Mouse (Mus musculus) stomach, embryonic 15.5 days (tissue): Measurements from ENCODE around the gene Prkcd. TPM values are rescaled to one million over a fixed set of nuclear protein-coding genes. Genes with fewer than 3 reads are reported as not detected.

Experiments used
- ATAC-seq: fragments of 200-750 bp; cut with Nextera tagmentation; 2 replicates; pipeline ENCODE4 v1.8.0; 2017; ENCODE audit warnings: low read depth, moderate number of reproducible peaks, moderate TSS enrichment; ENCODE audit not compliant: insufficient read depth, low FRiP score
- H3K27ac ChIP-seq: fragments of 300-500 bp; sonication (generic); 2 replicates; pipeline ENCODE4 v1.5.1; 2015; ENCODE audit warnings: mild to moderate bottlenecking, inconsistent platforms
- H3K27me3 ChIP-seq: fragments of 300-500 bp; sonication (generic); replicated peaks from 2 replicates; pipeline ENCODE4 v1.6.1; 2015; ENCODE audit warnings: inconsistent platforms
- H3K36me3 ChIP-seq: fragments of 300-500 bp; sonication (generic); 2 replicates; pipeline ENCODE4 v1.6.1; 2015; ENCODE audit warnings: inconsistent platforms
- H3K4me1 ChIP-seq: fragments of 300-500 bp; sonication (generic); 2 replicates; pipeline ENCODE4 v1.6.1; 2015; ENCODE audit warnings: inconsistent platforms
- H3K4me2 ChIP-seq: fragments of 300-500 bp; sonication (generic); 2 replicates; pipeline ENCODE4 v1.6.1; 2015; ENCODE audit warnings: mild to moderate bottlenecking, inconsistent platforms
- H3K4me3 ChIP-seq: fragments of 300-500 bp; sonication (generic); replicated peaks from 2 replicates; pipeline ENCODE4 v1.5.1; 2015; ENCODE audit warnings: inconsistent platforms
- H3K9ac ChIP-seq: fragments of 300-500 bp; sonication (generic); 2 replicates; pipeline ENCODE4 v1.6.1; 2015; ENCODE audit warnings: inconsistent platforms
- H3K9me3 ChIP-seq: fragments of 300-500 bp; sonication (generic); 2 replicates; pipeline ENCODE4 v1.6.1; 2016; ENCODE audit warnings: inconsistent platforms
- WGBS: fragments of 180-500 bp; shearing (Covaris S2); methylation state at CpG from one replicate; pipeline ENCODE4 v1.1.7; 2015; 5-methylcytosine and 5-hydroxymethylcytosine counted together
- polyA plus RNA-seq: library from polyadenylated mRNA; unstranded; fragments of >200 nt; fragmentation: Nextera tagmentation; extraction: Ambion mirVana; gene quantifications from 2 replicates; pipeline ENCODE4 v1.2.1, GENCODE M21; 2015

Prkcd gene
- polyA plus RNA-seq, 1 experiment from 2014 or later, result 56.2 TPM

GRCm38 (mm10) chr14:30595576-30596313 is 30.3 kb downstream of the Prkcd start:
- Histone ChIP-seq H3K4me2 (no peak overlapping the region), H3K9me3 (no peaks in the 10 kb centered on the region), H3K27ac (no peak overlapping the region), H3K4me1 (peaks cover 29% of the 10 kb centered on the region), H3K4me3 (no peak overlapping the region), H3K9ac (no peak overlapping the region), H3K27me3 (no peaks in the 10 kb centered on the region), H3K36me3 (peaks cover 25% of the 10 kb centered on the region)
- 86% methylated on average over 8 of the region's 8 CpGs for WGBS
- ATAC-seq, result no peak

GRCm38 (mm10) chr14:30594092-30594695 is 31.8 kb downstream of the Prkcd start:
- peak overlapping the region; percentile 81 for H3K27ac ChIP-seq
- H3K4me3 ChIP-seq, result no peak overlapping the region
- H3K9ac ChIP-seq, result no peak overlapping the region
- 50% methylated on average over 7 of the region's 7 CpGs for WGBS
- peak; percentile 81 for ATAC-seq
- no peaks in the 10 kb centered on the region for H3K9me3 ChIP-seq
- H3K4me1 ChIP-seq, result peaks cover 29% of the 10 kb centered on the region
- H3K27me3 ChIP-seq, result no peaks in the 10 kb centered on the region
- no peak overlapping the region for H3K4me2 ChIP-seq
- H3K36me3 ChIP-seq, result peaks cover 18% of the 10 kb centered on the region; the same call in 1 of the 2 replicates

- ATAC-seq, result 0 out of 2 replicates have a peak, but pooled peaks have one; percentile 24
- Histone ChIP-seq H3K4me3 (no peak overlapping the region), H3K4me2 (no peak overlapping the region), H3K9ac (no peak overlapping the region), H3K27me3 (no peaks in the 10 kb centered on the region), H3K27ac (peak overlapping the region; percentile 81), H3K9me3 (no peaks in the 10 kb centered on the region), H3K36me3 (peaks cover 12% of the 10 kb centered on the region; the same call in 1 of the 2 replicates), H3K4me1 (peaks cover 29% of the 10 kb centered on the region)
- 37% methylated on average over 11 of the region's 11 CpGs for WGBS
Measured at GRCm38 (mm10) chr14:30593279-30594091, 32.5 kb downstream of the Prkcd start.

- 10% methylated on average over 6 of the region's 6 CpGs for WGBS
- H3K9me3 ChIP-seq, result no peaks in the 10 kb centered on the region
- no peak overlapping the region for H3K27ac ChIP-seq
- 0 out of 2 replicates have a peak overlapping the region, but pooled peaks have one; percentile 16 for H3K9ac ChIP-seq
- 0 out of 2 replicates have a peak, but pooled peaks cover 4% of the 10 kb centered on the region for H3K36me3 ChIP-seq
- no peaks in the 10 kb centered on the region for H3K27me3 ChIP-seq
- no peak for ATAC-seq
- H3K4me2 ChIP-seq, result no peak overlapping the region
- H3K4me3 ChIP-seq, result no peak overlapping the region
- H3K4me1 ChIP-seq, result peaks cover 29% of the 10 kb centered on the region
Measured at GRCm38 (mm10) chr14:30591417-30591816, 34.6 kb downstream of the Prkcd start.

GRCm38 (mm10) chr14:30590918-30591317 is 35.1 kb downstream of the Prkcd start:
- no peak for ATAC-seq
- Histone ChIP-seq H3K4me1 (peaks cover 29% of the 10 kb centered on the region), H3K4me3 (no peak overlapping the region), H3K9ac (no peak overlapping the region), H3K27me3 (no peaks in the 10 kb centered on the region), H3K36me3 (0 out of 2 replicates have a peak, but pooled peaks cover 2% of the 10 kb centered on the region), H3K27ac (no peak overlapping the region), H3K9me3 (no peaks in the 10 kb centered on the region), H3K4me2 (no peak overlapping the region)
- WGBS, result 63% methylated on average over 7 of the region's 7 CpGs

GRCm38 (mm10) chr14:30590041-30590645 is 35.9 kb downstream of the Prkcd start:
- H3K9me3 ChIP-seq, result no peaks in the 10 kb centered on the region
- ATAC-seq, result no peak
- peaks cover 30% of the 10 kb centered on the region for H3K4me1 ChIP-seq
- no peak overlapping the region for H3K4me2 ChIP-seq
- no peak overlapping the region for H3K27ac ChIP-seq
- no peak overlapping the region for H3K4me3 ChIP-seq
- H3K36me3 ChIP-seq, result no peaks in the 10 kb centered on the region
- WGBS, result 73% methylated on average over 11 of the region's 11 CpGs
- no peaks in the 10 kb centered on the region for H3K27me3 ChIP-seq
- H3K9ac ChIP-seq, result no peak overlapping the region

- H3K27me3 ChIP-seq, result no peaks in the 10 kb centered on the region
- peaks cover 16% of the 10 kb centered on the region for H3K4me1 ChIP-seq
- no peak overlapping the region for H3K4me2 ChIP-seq
- no peaks in the 10 kb centered on the region for H3K36me3 ChIP-seq
- H3K4me3 ChIP-seq, result no peak overlapping the region
- no peak overlapping the region for H3K27ac ChIP-seq
- WGBS, result 36% methylated on average over 7 of the region's 7 CpGs
- H3K9ac ChIP-seq, result no peak overlapping the region
- no peak for ATAC-seq
- no peaks in the 10 kb centered on the region for H3K9me3 ChIP-seq
Measured at GRCm38 (mm10) chr14:30586780-30587461, 39.1 kb downstream of the Prkcd start.

GRCm38 (mm10) chr14:30585323-30585722 is 40.7 kb downstream of the Prkcd start:
- WGBS, result 71% methylated on average over 5 of the region's 5 CpGs
- H3K9ac ChIP-seq, result no peak overlapping the region
- H3K27ac ChIP-seq, result no peak overlapping the region
- H3K36me3 ChIP-seq, result no peaks in the 10 kb centered on the region
- H3K4me2 ChIP-seq, result no peak overlapping the region
- peaks cover 12% of the 10 kb centered on the region for H3K4me1 ChIP-seq
- H3K27me3 ChIP-seq, result no peaks in the 10 kb centered on the region
- H3K4me3 ChIP-seq, result no peak overlapping the region
- ATAC-seq, result no peak
- H3K9me3 ChIP-seq, result no peaks in the 10 kb centered on the region

- no peak for ATAC-seq
- H3K4me2 ChIP-seq, result no peak overlapping the region
Measured at GRCm38 (mm10) chr14:30584497-30585251, 41.3 kb downstream of the Prkcd start.

GRCm38 (mm10) chr14:30584077-30584476 is 41.9 kb downstream of the Prkcd start:
- WGBS, result 58% methylated on average over 2 of the region's 2 CpGs
- ATAC-seq, result no peak
- H3K27ac ChIP-seq, result no peak overlapping the region

More at GRCm38 (mm10) chr14:30584497-30585251, 41.3 kb downstream of the Prkcd start:
- 28% methylated on average over 19 of the region's 19 CpGs for WGBS
- Histone ChIP-seq H3K27ac (no peak overlapping the region), H3K4me1 (peaks cover 15% of the 10 kb centered on the region), H3K27me3 (no peaks in the 10 kb centered on the region), H3K9me3 (no peaks in the 10 kb centered on the region), H3K4me3 (no peak overlapping the region), H3K36me3 (no peaks in the 10 kb centered on the region), H3K9ac (no peak overlapping the region)

More at GRCm38 (mm10) chr14:30584077-30584476, 41.9 kb downstream of the Prkcd start:
- Histone ChIP-seq H3K4me2 (no peak overlapping the region), H3K9ac (no peak overlapping the region), H3K36me3 (no peaks in the 10 kb centered on the region), H3K4me3 (no peak overlapping the region), H3K27me3 (no peaks in the 10 kb centered on the region), H3K4me1 (peaks cover 15% of the 10 kb centered on the region), H3K9me3 (no peaks in the 10 kb centered on the region)
